In the genomic region with DNA sequence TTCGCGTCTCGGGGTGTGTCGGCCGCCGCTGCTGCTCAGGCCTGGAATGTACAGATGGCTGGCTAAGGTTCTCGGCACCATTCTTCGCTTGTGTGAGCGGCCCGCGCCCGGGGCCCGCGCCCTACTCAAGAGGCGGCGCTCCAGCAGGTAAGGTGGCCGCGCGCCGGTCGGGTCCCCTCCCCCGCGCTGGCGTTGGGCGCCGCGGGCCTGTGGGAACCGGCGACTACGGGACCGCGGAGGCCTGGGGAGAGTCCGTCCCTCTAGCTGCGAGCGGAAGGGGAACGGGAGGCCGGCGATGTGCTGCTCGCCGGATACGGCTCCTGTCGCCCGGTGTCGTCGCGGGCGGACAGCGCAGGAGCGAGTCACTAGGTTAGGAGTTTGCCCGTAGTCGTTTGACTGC, we compare ENCODE assay signal across 7 mouse cellular contexts. TPM values are rescaled to one million over a fixed set of nuclear protein-coding genes. Genes with fewer than 3 reads are reported as not detected.
DNase-seq lines count a peak whose midpoint lies in the region; ATAC-seq and TF ChIP-seq lines count a peak whose summit lies in the region.

No protein-coding gene starts in this region.

- peak overlapping the region; percentile 90 for H3K4me3 ChIP-seq in testis, adult 2 months (ENCODE audit: control insufficient read depth, low read depth, low read length)
- peak overlapping the region; percentile 83 for H3K4me3 ChIP-seq in embryonic fibroblast, embryonic 13.5 days (ENCODE audit: insufficient read depth, low read length)
- H3K4me3 ChIP-seq in limb, embryonic 10.5 days, result peak overlapping the region; percentile 98
- H3K4me3 ChIP-seq in midbrain, embryonic 15.5 days, result peak overlapping the region; percentile 98

- no peak for DNase-seq in testis, postnatal 10 days (ENCODE audit: low spot score)
- no peak for DNase-seq in limb, embryonic 10.5 days (ENCODE audit: low spot score)
- DNase-seq in right cerebral cortex, postnatal 25 days, result no peak
- DNase-seq in urinary bladder, postnatal 4 days (ENCODE audit: low spot score in 2 of 2), result no peak

- peak; percentile 80 for ATAC-seq in midbrain, embryonic 15.5 days (replicated peaks)

- H3K4me2 ChIP-seq in midbrain, embryonic 15.5 days, result peak overlapping the region; percentile 83

- TF ChIP-seq CTCF in testis, adult 2 months (IDR thresholded peaks at IDR 0.05; ENCODE audit: control insufficient read depth, insufficient read depth, insufficient replicate concordance, low read depth, low read length), result no peak
- TF ChIP-seq CTCF in embryonic fibroblast, embryonic 13.5 days (IDR thresholded peaks at IDR 0.05; ENCODE audit: borderline replicate concordance, insufficient read depth, low read length), result no peak

- peak overlapping the region; percentile 82 for H3K9ac ChIP-seq in midbrain, embryonic 15.5 days

- under 1% methylated on average over 51 of the region's 51 CpGs for WGBS in limb, embryonic 10.5 days
- under 1% methylated on average over 44 of the region's 51 CpGs for WGBS in midbrain, embryonic 15.5 days

- H3K27me3 ChIP-seq in testis, adult 2 months (ENCODE audit: control insufficient read depth, insufficient read depth, low read length), result no peaks in the 10 kb centered on the region
- H3K27me3 ChIP-seq in limb, embryonic 10.5 days (ENCODE audit: low read depth, poor library complexity, severe bottlenecking), result no peaks in the 10 kb centered on the region
- H3K27me3 ChIP-seq in midbrain, embryonic 15.5 days (replicated peaks), result no peaks in the 10 kb centered on the region

- H3K4me1 ChIP-seq in testis, adult 2 months (ENCODE audit: control insufficient read depth, insufficient read depth, low read length), result peaks cover 2% of the 10 kb centered on the region
- H3K4me1 ChIP-seq in embryonic fibroblast, embryonic 13.5 days (ENCODE audit: control insufficient read depth, insufficient read depth, low read length), result no peaks in the 10 kb centered on the region
- peaks cover 19% of the 10 kb centered on the region for H3K4me1 ChIP-seq in limb, embryonic 10.5 days
- peaks cover 18% of the 10 kb centered on the region for H3K4me1 ChIP-seq in midbrain, embryonic 15.5 days

- H3K27ac ChIP-seq in testis, adult 2 months (ENCODE audit: control insufficient read depth, insufficient read depth, low read depth, low read length), result peak overlapping the region; percentile 87
- H3K27ac ChIP-seq in embryonic fibroblast, embryonic 13.5 days (ENCODE audit: insufficient read depth, low read length), result no peak overlapping the region
- H3K27ac ChIP-seq in limb, embryonic 10.5 days, result peak overlapping the region; percentile 91
- H3K27ac ChIP-seq in midbrain, embryonic 15.5 days, result peak overlapping the region; percentile 88

- no peak; the same call in 1 of the 2 replicates for TF ChIP-seq POLR2A in testis, adult 2 months (IDR thresholded peaks at IDR 0.05; ENCODE audit: control insufficient read depth, low read depth, low read length)
- no peak for TF ChIP-seq POLR2A in embryonic fibroblast, embryonic 13.5 days (IDR thresholded peaks at IDR 0.05; ENCODE audit: low read depth, low read length)

- no peaks in the 10 kb centered on the region for H3K9me3 ChIP-seq in limb, embryonic 10.5 days (replicated peaks)
- no peaks in the 10 kb centered on the region for H3K9me3 ChIP-seq in midbrain, embryonic 15.5 days

- H3K36me3 ChIP-seq in testis, adult 2 months (ENCODE audit: control insufficient read depth, insufficient read depth, low read length), result peaks cover 1% of the 10 kb centered on the region; the same call in 1 of the 2 replicates
- H3K36me3 ChIP-seq in limb, embryonic 10.5 days, result peaks cover 21% of the 10 kb centered on the region
- no peaks in the 10 kb centered on the region for H3K36me3 ChIP-seq in midbrain, embryonic 15.5 days (replicated peaks)

RNA-seq across cellular contexts. Expression of a gene that starts 0.3 kb away (rescaled TPM):
- polyA plus RNA-seq in testis, adult 2 months (2012; rRNA removed), result 104 and 106 TPM in 2 replicates
- polyA plus RNA-seq in embryonic fibroblast, embryonic 13.5 days (2011; ENCODE audit: insufficient read length, low read depth, missing spikeins), result 55.2 and 58.3 TPM in 2 replicates
- polyA plus RNA-seq in limb, embryonic 10.5 days (2016; fragmentation: Nextera tagmentation; extraction: Ambion mirVana), result 70.6 and 74.9 TPM in 2 replicates
- polyA plus RNA-seq in midbrain, embryonic 15.5 days (2015; fragmentation: Nextera tagmentation; extraction: Ambion mirVana), result 46.3 and 49.7 TPM in 2 replicates

RNA-seq across cellular contexts. Expression of a gene that starts 14.1 kb away (rescaled TPM):
- polyA plus RNA-seq in testis, adult 2 months (2012; rRNA removed), result 2.2 and 2.8 TPM in 2 replicates
- polyA plus RNA-seq in embryonic fibroblast, embryonic 13.5 days (2011; ENCODE audit: insufficient read length, low read depth, missing spikeins), result 0.40 TPM in 1 of 2 replicates, not detected in the other
- polyA plus RNA-seq in limb, embryonic 10.5 days (2016; fragmentation: Nextera tagmentation; extraction: Ambion mirVana), result 0.31 and 0.34 TPM in 2 replicates
- 0.41 and 0.80 TPM in 2 replicates for polyA plus RNA-seq in midbrain, embryonic 15.5 days (2015; fragmentation: Nextera tagmentation; extraction: Ambion mirVana)
